Mouse (Mus musculus) brown adipose tissue, adult 24 weeks (tissue): Measurements from ENCODE around the gene Prdm9. TPM values are rescaled to one million over a fixed set of nuclear protein-coding genes. Genes with fewer than 3 reads are reported as not detected.
"Not testable (repeated sequence)": the region's sequence is repeated elsewhere in the genome, so short reads cannot be mapped to it uniquely, and the experiment has no call there.

Source experiments
- H3K27ac ChIP-seq: fragments of 200-500 bp; replicated peaks from 2 replicates; pipeline ENCODE4 v1.5.1; 2012; ENCODE audit warnings: low read depth, mild to moderate bottlenecking, low read length
- H3K4me1 ChIP-seq: fragments of 200-500 bp; 2 replicates; pipeline ENCODE4 v1.6.1; 2012; ENCODE audit warnings: low read length, mixed read lengths; ENCODE audit not compliant: control insufficient read depth, insufficient read depth, insufficient read length
- H3K4me3 ChIP-seq: fragments of 200-500 bp; 2 replicates; pipeline ENCODE4 v1.5.1; 2012; ENCODE audit warnings: low read depth, mild to moderate bottlenecking, low read length, moderate library complexity; ENCODE audit not compliant: insufficient read depth
- polyA plus RNA-seq: library from polyadenylated mRNA; stranded (reverse); fragments of >200 nt; gene quantifications from 2 replicates; pipeline ENCODE4 v1.2.4, GENCODE M21; 2012; ENCODE audit not compliant: missing spikeins, insufficient read depth, insufficient read length

The Prdm9 gene
- polyA plus RNA-seq, 1 experiment = 8.1 TPM

DNA sequence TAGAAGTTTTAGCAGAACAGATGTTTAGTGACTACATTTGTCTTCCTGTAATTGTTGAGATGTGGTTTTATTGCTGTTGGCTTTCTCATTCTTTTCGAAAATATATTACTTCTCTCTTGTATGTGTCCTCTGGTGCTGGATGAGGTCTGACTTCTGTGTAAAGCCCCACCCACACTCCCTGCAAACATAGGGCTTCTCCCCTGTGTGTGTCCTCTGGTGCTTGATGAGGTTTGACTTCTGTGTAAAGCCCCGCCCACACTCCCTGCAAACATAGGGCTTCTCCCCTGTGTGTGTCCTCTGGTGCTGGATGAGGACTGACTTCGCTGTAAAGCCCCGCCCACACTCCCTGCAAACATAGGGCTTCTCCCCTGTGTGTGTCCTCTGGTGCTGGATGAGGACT lies 20.3 kb downstream of the Prdm9 start:
- not testable (repeated sequence) for H3K4me3 ChIP-seq, H3K27ac ChIP-seq, H3K4me1 ChIP-seq

DNA sequence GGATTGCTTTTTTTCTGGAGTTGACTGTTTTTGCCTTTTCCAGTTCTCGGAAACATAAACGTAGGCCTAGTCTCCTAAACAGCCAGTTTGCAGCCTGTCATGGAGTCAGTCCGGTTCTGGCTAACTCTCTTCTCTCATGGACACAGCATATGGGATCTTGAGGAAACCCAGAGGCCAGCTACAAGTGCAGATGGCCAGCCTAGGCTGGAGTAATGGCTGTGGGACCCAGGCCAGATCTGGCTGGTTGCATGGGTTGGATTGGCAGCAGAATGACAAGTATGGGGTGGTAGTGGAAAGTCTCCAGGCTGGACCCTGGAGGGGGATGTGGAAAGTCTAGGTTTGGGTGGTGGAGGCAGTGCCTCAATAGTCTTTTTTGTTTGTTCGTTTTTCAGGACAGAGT lies 23.8 kb downstream of the Prdm9 start:
- H3K27ac ChIP-seq = no peak overlapping the region
- no peak overlapping the region for H3K4me3 ChIP-seq
- H3K4me1 ChIP-seq = no peaks in the 10 kb centered on the region

DNA sequence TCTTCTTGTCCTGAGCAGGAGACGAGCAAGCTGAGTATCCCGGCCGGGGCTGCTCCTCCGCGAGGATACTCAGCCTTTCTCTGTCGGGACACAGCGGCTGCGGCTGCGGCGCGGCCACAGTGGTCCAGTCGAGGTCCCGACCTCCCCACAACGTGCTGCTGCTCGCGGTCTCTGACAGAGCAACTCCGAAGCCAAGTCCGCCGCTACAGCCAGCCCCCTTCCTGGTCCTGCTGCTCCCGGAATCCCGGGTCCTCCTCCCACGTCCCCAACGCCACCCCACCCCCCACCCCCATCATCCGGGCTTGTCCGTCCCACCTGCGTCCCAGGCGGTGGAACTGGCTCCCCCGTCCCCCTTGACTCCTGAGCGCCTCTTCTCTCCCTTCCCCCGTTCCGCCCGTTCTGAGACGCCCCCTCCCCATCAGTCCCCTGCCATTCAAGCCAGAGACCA lies 27.7 kb downstream of the Prdm9 start:
- Histone ChIP-seq H3K27ac (no peak overlapping the region), H3K4me3 (peak overlapping the region; percentile 41)

DNA sequence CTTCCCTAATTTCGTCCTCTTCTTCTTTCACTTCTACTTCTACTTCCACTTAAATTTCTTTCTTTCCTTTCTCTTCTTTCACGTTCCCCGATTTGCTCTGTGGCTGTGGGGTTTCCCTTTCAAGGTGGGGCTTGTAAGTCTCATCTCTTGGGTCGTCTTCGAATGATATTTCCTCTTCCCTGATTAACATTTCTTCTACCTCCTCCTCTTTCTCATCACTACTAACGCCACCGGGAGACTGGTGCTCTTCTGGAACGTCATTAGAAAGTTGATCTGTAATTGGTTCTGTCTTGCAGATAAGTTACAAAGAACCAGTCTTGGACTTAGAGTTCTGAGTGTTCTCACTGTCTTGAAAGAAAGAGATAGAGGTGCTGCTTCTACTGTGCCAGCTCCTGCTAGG lies 28.2 kb downstream of the Prdm9 start:
- Histone ChIP-seq H3K27ac (no peak overlapping the region), H3K4me1 (no peaks in the 10 kb centered on the region), H3K4me3 (peak overlapping the region; percentile 41)

More for the DNA sequence above, 27.7 kb downstream of the Prdm9 start:
- no peaks in the 10 kb centered on the region for H3K4me1 ChIP-seq

DNA sequence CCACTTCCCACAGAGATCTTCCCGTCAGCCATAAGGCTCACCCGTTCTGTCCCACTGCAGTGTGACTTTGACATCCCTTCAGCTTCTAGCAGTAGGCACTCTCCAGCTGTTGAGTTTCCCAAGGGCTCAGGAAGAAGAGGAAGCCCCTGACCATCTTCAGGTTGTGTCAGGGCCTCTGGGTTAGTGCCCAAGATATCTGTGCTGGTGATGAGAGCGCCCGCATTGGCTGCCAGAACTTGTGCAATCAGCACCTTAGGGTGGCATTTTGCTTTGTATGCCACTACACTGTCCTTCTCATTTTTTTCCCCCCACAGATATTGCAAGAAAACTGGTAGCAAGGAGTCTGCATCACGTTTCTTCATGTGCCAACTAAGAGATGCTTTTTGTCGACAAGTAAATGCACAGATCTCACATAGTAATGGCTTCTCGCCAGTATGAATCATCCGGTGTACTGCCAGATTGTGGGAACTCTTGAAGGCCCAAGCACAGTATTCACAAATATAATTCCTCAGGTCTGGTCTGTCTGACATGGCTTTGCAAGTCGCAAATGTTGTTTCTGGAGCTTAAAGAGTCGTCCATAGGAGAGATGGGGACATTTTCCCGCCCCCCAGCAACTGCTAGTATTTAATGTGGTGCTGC lies 28.9 kb downstream of the Prdm9 start:
- H3K4me3 ChIP-seq = no peak overlapping the region
- no peaks in the 10 kb centered on the region for H3K4me1 ChIP-seq
- H3K27ac ChIP-seq = no peak overlapping the region

DNA sequence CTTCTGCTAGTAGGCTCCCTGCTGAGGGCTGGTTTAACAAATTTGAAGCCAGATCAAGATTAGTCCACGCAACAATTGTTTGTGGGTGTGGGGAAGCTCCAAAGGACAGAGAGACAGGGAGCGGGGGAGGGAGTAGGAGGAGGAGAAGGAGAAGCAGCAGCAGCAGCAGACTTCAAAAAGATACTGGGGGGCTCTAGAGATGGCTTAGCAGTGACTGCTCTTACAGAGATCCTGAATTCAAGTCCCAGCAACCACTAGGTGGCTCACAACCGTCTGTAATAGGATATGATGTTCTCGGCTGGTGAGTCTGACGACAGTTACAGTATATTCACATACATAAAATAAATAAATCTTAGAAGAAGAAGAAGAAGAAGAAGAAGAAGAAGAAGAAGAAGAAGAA lies 34.0 kb downstream of the Prdm9 start:
- H3K27ac ChIP-seq = no peak overlapping the region
- H3K4me3 ChIP-seq = no peak overlapping the region
- peaks cover 3% of the 10 kb centered on the region; the same call in 1 of the 2 replicates for H3K4me1 ChIP-seq

DNA sequence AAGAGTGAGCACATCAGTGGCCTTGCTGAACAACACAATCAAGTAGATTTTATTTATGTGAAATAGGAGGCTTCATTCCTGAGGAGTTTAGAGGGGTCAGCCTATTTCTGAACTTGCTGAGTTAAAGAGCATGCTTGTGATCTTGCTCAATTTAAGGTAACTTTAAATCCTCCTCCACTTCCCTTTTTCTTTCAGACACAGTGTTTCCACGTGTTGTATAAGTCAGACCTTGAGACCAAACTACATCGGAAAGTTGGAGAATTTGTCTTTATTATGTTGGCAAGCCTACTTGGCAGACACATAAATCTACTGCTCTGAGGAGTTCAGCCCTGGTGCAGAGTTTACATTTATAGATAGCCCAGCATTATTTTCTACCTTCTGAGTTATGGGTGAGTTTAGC lies 35.3 kb downstream of the Prdm9 start:
- Histone ChIP-seq H3K4me3 (no peak overlapping the region), H3K27ac (no peak overlapping the region), H3K4me1 (peaks cover 3% of the 10 kb centered on the region; the same call in 1 of the 2 replicates)

DNA sequence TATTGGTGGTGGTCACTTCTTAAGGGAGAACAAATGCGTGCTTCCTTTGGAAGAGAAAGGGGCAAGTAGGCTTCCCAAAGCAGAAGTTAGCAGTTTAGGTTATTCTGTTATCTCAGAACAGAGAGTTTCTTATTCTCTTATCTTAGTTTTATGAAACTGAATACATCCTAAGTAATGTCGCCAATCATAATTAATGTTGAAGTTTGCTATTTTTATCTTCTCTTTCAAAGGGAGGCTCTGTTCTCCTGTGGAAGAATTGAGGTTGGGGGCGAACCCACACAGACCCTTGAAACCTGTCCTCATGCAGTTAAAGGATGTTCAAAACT lies 36.4 kb downstream of the Prdm9 start:
- no peak overlapping the region for H3K27ac ChIP-seq
- peaks cover 3% of the 10 kb centered on the region; the same call in 1 of the 2 replicates for H3K4me1 ChIP-seq
- peak overlapping the region; percentile 83 for H3K4me3 ChIP-seq

DNA sequence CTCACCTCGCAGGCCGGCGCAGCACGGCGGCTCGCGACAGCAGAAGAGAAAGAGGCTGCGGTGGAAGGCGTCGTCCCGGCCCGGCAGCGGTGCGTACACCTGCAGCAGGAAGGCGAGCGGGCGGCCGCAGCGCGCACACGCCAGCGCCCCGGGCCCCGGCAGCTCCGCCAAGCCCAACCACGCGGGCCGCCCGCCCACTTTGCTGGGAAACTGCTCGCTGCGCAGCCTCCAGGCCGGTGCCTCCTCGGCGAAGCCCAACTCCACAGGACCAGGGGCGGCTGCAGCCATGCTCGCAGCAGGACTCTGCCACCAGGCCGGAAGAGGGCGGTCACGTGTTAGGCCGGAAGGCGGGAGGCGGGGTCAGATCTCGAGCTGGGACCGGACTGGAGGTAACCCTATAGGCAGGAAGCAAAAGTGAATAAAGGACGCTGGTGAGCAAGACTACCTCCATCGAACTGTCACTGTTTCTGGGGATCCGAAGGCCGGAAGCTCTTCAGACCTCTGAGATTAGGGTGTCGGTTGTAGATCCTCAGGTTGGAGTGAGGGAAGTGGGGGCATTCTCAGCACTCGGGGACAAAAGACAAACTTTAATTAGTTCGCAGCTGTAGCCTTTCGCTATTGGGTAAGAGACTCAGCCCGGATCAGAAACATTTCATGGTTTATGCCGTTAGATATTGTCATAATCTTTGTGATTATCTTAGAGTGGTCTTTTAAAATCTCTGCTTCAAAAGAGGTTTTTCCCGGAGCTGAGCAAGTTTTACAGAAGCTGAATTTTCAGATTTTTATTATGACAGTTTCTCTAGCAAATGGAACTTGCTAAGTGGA lies 37.0 kb downstream of the Prdm9 start, which contains the start of gene Pdcd2:
Gene Pdcd2 (minus strand): TSS at position 316 of the 825 bp plus-strand sequence.
- Histone ChIP-seq H3K4me3 (peak within 1 kb of the TSS; percentile 83), H3K27ac (peak within 1 kb of the TSS; percentile 82), H3K4me1 (peaks cover 3% of the 10 kb centered on the region; the same call in 1 of the 2 replicates)

DNA sequence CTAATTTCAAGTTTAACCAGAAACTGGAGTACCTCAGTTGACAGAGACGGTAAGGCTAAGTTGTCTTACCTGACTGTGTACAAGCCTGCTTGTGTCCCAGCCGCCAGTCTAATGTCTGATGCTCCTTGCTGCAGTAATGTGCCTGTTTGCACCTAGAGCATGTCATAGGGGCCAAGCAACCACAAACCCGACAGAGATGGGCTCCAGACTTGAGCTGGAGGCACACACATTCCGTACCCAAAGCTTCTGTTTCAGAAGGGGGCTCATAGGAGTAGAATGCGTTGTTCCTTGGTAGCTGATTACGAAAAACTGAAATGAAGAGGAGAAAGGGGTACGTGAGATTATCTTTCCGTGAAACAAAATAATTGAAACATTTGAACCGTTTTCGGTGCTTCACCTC lies 37.9 kb downstream of the Prdm9 start:
- peaks cover 3% of the 10 kb centered on the region; the same call in 1 of the 2 replicates for H3K4me1 ChIP-seq
- peak overlapping the region; percentile 83; the same call in 1 of the 2 replicates for H3K4me3 ChIP-seq
- no peak overlapping the region for H3K27ac ChIP-seq

DNA sequence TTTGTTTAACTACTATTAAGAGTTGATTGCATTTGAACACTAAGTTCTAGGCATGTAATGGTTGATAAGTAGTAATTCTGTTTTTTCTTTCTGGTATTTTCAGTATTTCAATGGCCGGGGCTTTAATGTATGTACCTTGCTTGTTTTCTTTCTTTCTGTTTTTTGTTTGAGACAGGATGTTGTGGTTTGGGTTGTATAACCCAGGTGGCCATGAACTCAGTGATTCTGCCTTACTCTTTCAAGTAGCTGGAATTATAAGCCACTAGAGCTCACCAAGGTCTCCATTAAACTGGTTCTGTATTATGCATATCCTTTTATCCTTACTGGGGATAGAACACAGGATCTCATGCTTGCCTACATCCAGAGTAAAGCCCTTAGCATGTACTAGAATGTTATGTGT lies 45.4 kb downstream of the Prdm9 start:
- H3K4me3 ChIP-seq = no peak overlapping the region
- H3K4me1 ChIP-seq = no peaks in the 10 kb centered on the region
- H3K27ac ChIP-seq = no peak overlapping the region

DNA sequence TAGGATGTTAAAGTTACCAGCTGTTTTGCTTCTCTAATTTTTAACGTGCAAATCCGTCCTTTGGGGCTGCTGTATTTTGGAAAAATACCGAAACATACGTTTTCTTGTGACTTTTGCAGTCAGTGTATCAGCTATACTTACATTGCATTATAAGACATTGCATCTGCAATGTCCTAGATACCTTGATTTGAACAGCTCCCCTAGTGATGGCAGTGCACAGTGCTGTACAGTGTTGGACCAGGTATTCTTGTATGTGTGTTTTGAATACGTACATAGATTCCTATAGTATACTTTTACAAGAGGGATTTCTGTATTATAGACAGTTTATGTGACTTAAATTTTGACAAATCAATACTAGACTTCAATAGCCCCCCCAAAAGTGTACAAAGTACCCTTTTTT lies 46.0 kb downstream of the Prdm9 start:
- Histone ChIP-seq H3K4me1 (no peaks in the 10 kb centered on the region), H3K4me3 (no peak overlapping the region), H3K27ac (no peak overlapping the region)

DNA sequence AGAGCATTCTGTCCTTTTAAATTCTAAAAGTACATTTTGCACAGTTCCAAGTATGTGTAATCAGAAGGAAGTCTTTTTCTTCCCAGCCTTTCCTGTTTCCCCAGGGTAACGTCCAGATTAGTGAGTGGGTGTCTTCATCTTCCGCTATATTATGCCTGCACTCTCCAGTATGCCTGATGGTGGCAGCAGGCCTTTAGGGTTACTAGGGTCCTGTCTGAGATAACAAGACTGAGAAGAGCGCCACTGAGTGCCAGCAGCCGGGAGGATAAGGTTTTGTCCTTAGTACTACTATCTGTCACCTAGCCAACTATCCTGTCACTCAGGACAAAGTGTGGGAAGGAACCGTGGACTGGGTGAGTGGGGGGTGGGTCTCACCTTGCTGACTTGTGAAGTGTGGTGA lies 46.4 kb downstream of the Prdm9 start:
- Histone ChIP-seq H3K4me1 (no peaks in the 10 kb centered on the region), H3K27ac (no peak overlapping the region), H3K4me3 (no peak overlapping the region)

DNA sequence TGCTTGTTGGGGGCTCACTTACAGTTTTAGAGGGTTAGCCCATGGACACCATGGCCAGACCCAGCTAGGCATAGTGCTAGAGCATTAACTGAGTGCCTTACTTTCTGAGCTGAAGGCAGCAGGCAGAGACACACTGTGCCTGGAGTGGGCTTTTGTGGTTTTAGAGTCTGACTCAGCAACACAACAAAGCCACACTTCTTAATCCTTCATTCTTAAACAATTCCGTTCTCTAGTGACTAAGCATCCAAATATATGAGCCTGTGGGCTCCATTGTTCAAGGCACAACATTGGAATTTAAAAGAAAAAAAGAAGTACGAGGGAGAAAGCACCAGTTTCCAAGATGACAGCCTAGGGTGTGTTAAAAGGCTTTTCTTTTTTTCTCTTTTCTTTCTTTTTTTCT lies 53.5 kb downstream of the Prdm9 start:
- Histone ChIP-seq H3K27ac (no peak overlapping the region), H3K4me1 (no peaks in the 10 kb centered on the region), H3K4me3 (no peak overlapping the region)

DNA sequence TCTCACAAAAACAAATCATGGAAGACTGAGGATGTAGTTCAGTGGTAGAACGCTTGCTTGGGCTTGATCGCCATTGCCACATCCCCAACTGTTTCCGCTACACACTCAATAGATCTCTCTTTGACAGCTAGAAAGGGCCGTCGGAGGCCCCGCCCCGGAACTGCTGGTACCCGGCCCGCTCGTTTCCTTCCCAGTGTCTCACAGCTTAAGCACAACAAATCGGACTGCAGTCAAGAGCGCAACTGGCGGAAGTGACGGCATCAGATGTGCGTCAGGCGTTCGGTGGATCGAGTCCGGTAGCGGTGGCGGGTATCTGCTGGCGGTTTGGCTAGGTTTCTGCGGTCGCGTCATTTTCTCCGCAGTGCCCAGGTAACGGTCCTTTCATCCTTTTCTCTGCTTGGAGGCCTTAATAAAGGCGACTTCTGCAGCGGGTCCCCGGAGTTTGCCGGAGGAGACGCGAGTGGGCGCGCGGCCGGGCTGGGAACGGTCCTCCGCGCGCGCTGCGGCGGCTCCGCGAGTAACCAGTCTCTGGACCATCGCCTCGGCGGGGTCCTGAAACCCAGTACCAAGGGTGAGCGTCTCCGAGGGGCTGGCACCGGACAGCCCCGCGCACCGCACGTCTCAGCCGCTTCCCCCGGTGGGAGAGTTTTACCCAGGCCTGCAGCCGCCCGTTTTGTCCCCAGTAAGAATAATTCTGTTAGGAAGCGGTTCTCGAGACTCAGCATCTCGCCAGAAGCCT lies 64.3 kb downstream of the Prdm9 start, which contains the start of the genes Psmb1 and Tbp:
Gene Psmb1 (minus strand): TSS at position 96 of the 739 bp plus-strand sequence.
Gene Tbp (plus strand): TSS at position 233 of the 739 bp plus-strand sequence.
- Histone ChIP-seq H3K4me1 (0 out of 2 replicates have a peak, but pooled peaks cover 3% of the 10 kb centered on the region), H3K4me3 (peak within 1 kb of the TSS; percentile 90), H3K27ac (peak within 1 kb of the TSS; percentile 95)
